Mouse (Mus musculus): ENCODE results near the gene Slc30a6.
"Not testable (repeated sequence)": the region's sequence is repeated elsewhere in the genome, so short reads cannot be mapped to it uniquely, and the experiment has no call there.

Slc30a6 gene

DNA sequence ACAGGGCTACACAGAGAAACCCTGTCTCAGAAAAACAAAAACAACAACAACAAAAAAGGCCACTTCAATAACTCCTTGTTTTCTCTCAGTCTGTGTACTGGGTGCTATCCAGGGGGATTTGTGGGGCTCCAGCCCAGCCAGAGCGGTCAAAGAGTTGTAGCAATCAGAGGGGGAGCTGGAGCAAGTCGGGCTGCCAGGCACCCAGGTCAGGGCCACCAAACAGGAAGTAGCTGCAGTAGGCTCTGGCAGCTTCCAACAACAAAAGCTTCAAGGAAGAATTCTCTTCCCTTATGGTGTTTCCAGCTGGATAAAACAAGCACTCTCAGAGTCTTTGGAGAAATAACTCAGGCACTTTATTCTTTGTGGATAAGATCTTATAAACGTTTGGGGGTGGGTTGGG, 58.5 kb downstream of the Slc30a6 start:
- no peak for DNase-seq

GRCm38 (mm10) chr17:74454660-74455059, 59.3 kb downstream of the Slc30a6 start:
- DNase-seq: no peak

DNA sequence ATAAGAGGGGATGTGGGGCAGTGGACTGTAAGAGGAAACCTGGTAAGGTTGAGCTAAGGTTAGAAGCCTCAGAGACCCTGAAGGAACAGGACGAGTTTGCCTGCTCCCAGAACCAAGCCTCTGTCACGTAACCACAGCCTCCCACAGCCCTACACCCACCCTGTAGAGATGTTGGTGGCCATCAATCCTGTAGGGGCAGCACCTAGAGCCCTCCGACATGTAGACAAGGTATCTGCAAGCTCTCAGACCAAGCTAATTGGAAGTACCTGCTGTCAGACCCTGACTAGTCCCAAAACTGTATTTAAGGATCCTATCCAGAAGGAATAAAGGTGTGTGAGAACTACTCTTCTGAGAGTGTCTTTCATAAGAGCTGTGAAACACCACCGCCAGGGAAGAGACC, 60.0 kb downstream of the Slc30a6 start:
- no peak for DNase-seq

DNA sequence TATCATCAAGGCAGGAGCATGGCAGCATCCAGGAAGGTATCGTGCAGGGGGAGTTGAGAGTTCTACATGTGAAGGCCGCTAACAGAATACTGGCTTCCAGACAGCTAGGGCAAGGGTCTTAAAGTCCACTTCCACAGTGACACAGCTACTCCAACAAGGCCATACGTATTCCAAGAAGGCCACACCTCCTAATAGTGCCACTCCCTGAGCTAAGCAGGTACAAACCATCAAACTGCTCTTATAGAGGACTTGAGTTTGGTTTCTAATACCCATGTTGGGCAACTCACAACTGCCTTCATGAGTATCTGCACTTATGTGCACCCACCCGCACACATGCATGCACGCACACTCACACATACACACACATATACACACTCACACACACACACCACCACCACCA, 61.4 kb downstream of the Slc30a6 start:
- DNase-seq: no peak

GRCm38 (mm10) chr17:74457972-74458677, 62.7 kb downstream of the Slc30a6 start:
- DNase-seq: no peak

GRCm38 (mm10) chr17:74458711-74459408, 63.5 kb downstream of the Slc30a6 start, which contains the start of gene Nlrc4:
TSS of gene Nlrc4 (minus strand) at chr17:74459142.
- no peak for DNase-seq

DNA sequence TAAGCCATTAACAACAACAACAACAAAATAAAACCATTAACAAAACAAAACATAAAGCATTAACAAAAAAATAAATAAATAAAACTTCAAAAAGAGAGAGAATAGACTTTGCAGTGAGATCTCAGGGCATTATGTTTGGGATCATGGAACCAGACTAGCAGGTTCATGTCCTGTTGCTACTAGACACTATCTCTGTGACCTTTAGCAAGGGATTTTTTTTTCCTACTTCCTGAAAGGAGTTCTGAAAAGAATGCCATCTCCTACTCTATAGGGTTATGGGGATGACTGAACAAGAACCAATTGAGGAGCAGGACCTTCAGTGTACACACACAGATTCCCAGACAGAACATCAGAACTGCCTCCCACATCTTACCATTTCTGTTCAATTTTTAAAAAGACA, 68.1 kb downstream of the Slc30a6 start:
- no peak for DNase-seq

GRCm38 (mm10) chr17:74467981-74468380, 72.6 kb downstream of the Slc30a6 start:
- DNase-seq: not testable (repeated sequence)

DNA sequence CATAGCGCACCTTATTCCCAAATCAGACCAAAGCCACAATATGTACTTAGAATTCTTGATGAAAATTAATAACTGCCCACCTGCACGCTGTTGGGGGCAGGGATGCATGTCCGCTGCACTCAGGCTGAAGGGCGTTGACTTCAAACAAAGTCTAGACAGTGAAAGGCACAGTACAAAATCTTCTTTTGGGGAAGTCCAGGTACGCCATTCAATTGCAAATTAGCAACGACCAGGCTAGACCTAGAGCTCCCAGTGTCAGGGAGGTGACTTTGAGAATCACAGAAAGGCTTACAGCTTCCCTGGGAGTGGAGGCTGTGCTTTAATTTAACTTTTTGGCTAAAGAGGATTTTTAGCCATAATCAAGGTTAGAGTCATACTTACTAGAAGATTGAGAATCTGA, 74.7 kb downstream of the Slc30a6 start:
- not testable (repeated sequence) for DNase-seq
